Mouse (Mus musculus) hindbrain, embryonic 16.5 days (tissue): ENCODE measurements at regions not wholly inside any gene's neighbourhood (a gene's known extent, or its start where the extent isn't known, plus 50 kb on each side); places are given as distances from the start of the nearest gene placed in this dataset.

Source experiments
- ATAC-seq: fragments of 200-750 bp; cut with Nextera tagmentation; 2 replicates; pipeline ENCODE4 v1.8.0; 2017; ENCODE audit warnings: moderate TSS enrichment, moderate library complexity
- H3K27ac ChIP-seq: fragments of 300-500 bp; sonication (generic); 2 replicates; pipeline ENCODE4 v1.5.1; 2014; ENCODE audit warnings: low read depth, mild to moderate bottlenecking, control low read depth, low read length, moderate library complexity
- H3K27me3 ChIP-seq: fragments of 300-500 bp; sonication (generic); replicated peaks from 2 replicates; pipeline ENCODE4 v1.6.1; 2014; ENCODE audit warnings: low read length; ENCODE audit not compliant: control insufficient read depth, insufficient read depth
- H3K36me3 ChIP-seq: fragments of 300-500 bp; sonication (generic); 2 replicates; pipeline ENCODE4 v1.6.1; 2014; ENCODE audit warnings: mild to moderate bottlenecking, low read length, moderate library complexity, mixed read lengths; ENCODE audit not compliant: control insufficient read depth, insufficient read depth
- H3K4me1 ChIP-seq: fragments of 300-500 bp; sonication (generic); 2 replicates; pipeline ENCODE4 v1.6.1; 2014; ENCODE audit warnings: low read depth, low read length; ENCODE audit not compliant: control insufficient read depth, insufficient read depth
- H3K4me2 ChIP-seq: fragments of 300-500 bp; sonication (generic); 2 replicates; pipeline ENCODE4 v1.6.1; 2014; ENCODE audit warnings: mild to moderate bottlenecking, low read length, control low read depth, moderate library complexity
- H3K4me3 ChIP-seq: fragments of 300-500 bp; sonication (generic); 2 replicates; pipeline ENCODE4 v1.5.1; 2014; ENCODE audit warnings: mild to moderate bottlenecking, low read length, control low read depth, moderate library complexity
- H3K9ac ChIP-seq: fragments of 300-500 bp; sonication (generic); 2 replicates; pipeline ENCODE4 v1.6.1; 2014; ENCODE audit warnings: low read depth, mild to moderate bottlenecking, control low read depth, low read length, moderate library complexity
- H3K9me3 ChIP-seq: fragments of 300-500 bp; sonication (generic); 2 replicates; pipeline ENCODE4 v1.6.1; 2014; ENCODE audit warnings: mild to moderate bottlenecking, low read length, moderate library complexity; ENCODE audit not compliant: control insufficient read depth
- WGBS: fragments of 180-500 bp; shearing (Covaris S2); extraction: QIAGEN DNeasy Blood & Tissue Kit; methylation state at CpG from one replicate; pipeline ENCODE4 v1.1.7; 2014; 5-methylcytosine and 5-hydroxymethylcytosine counted together

- WGBS: 91% methylated on average over 2 of the region's 2 CpGs
- no peak overlapping the region for H3K27ac ChIP-seq
- H3K4me3 ChIP-seq: no peak overlapping the region
- no peaks in the 10 kb centered on the region for H3K27me3 ChIP-seq
- no peaks in the 10 kb centered on the region; the same call in 1 of the 2 replicates for H3K9me3 ChIP-seq
- H3K9ac ChIP-seq: no peak overlapping the region
- no peaks in the 10 kb centered on the region for H3K36me3 ChIP-seq
- no peak overlapping the region for H3K4me2 ChIP-seq
- no peaks in the 10 kb centered on the region for H3K4me1 ChIP-seq
- ATAC-seq: no peak
Measured at GRCm38 (mm10) chr12:74728866-74729265, 412.7 kb upstream of the Gm11042 start.

- ATAC-seq: no peak
- no peak overlapping the region for H3K4me3 ChIP-seq
- H3K9me3 ChIP-seq: no peaks in the 10 kb centered on the region
- H3K4me1 ChIP-seq: no peaks in the 10 kb centered on the region
- H3K4me2 ChIP-seq: no peak overlapping the region
- WGBS: 92% methylated on average over 3 of the region's 3 CpGs
- no peak overlapping the region for H3K9ac ChIP-seq
- no peak overlapping the region for H3K27ac ChIP-seq
- no peaks in the 10 kb centered on the region for H3K36me3 ChIP-seq
- H3K27me3 ChIP-seq: no peaks in the 10 kb centered on the region
Measured at GRCm38 (mm10) chr12:74679149-74679548, 363.0 kb upstream of the Gm11042 start.

GRCm38 (mm10) chr12:74677835-74678234 lies 361.6 kb upstream of the Gm11042 start:
- H3K4me2 ChIP-seq: no peak overlapping the region
- H3K27ac ChIP-seq: no peak overlapping the region
- no peak for ATAC-seq
- H3K9me3 ChIP-seq: no peaks in the 10 kb centered on the region
- 80% methylated on average over 2 of the region's 2 CpGs for WGBS
- no peaks in the 10 kb centered on the region for H3K4me1 ChIP-seq
- no peaks in the 10 kb centered on the region for H3K36me3 ChIP-seq
- no peak overlapping the region for H3K9ac ChIP-seq
- H3K27me3 ChIP-seq: no peaks in the 10 kb centered on the region
- H3K4me3 ChIP-seq: no peak overlapping the region

GRCm38 (mm10) chr12:74658406-74658805 lies 342.2 kb upstream of the Gm11042 start:
- ATAC-seq: no peak
- no peak overlapping the region for H3K27ac ChIP-seq

GRCm38 (mm10) chr12:74657036-74657648 lies 340.9 kb upstream of the Gm11042 start:
- no peak overlapping the region for H3K4me2 ChIP-seq
- 55% methylated on average over 2 of the region's 2 CpGs for WGBS
- H3K9ac ChIP-seq: no peak overlapping the region
- no peaks in the 10 kb centered on the region for H3K4me1 ChIP-seq
- H3K36me3 ChIP-seq: no peaks in the 10 kb centered on the region
- H3K27me3 ChIP-seq: no peaks in the 10 kb centered on the region
- H3K4me3 ChIP-seq: no peak overlapping the region
- no peak overlapping the region for H3K27ac ChIP-seq
- H3K9me3 ChIP-seq: no peaks in the 10 kb centered on the region
- ATAC-seq: peak; percentile 60; the same call in 1 of the 2 replicates

More at GRCm38 (mm10) chr12:74658406-74658805, 342.2 kb upstream of the Gm11042 start:
- no peaks in the 10 kb centered on the region for H3K4me1 ChIP-seq
- no peak overlapping the region for H3K4me2 ChIP-seq
- H3K9ac ChIP-seq: no peak overlapping the region
- no peaks in the 10 kb centered on the region for H3K9me3 ChIP-seq
- no peaks in the 10 kb centered on the region for H3K36me3 ChIP-seq
- H3K4me3 ChIP-seq: no peak overlapping the region
- no peaks in the 10 kb centered on the region for H3K27me3 ChIP-seq

GRCm38 (mm10) chr12:74651256-74651655 lies 335.1 kb upstream of the Gm11042 start:
- 73% methylated on average over 1 of the region's 1 CpGs for WGBS
- ATAC-seq: no peak

GRCm38 (mm10) chr12:74632827-74633226 lies 316.6 kb upstream of the Gm11042 start:
- no peak overlapping the region for H3K27ac ChIP-seq
- H3K27me3 ChIP-seq: no peaks in the 10 kb centered on the region
- ATAC-seq: no peak
- no peaks in the 10 kb centered on the region for H3K4me1 ChIP-seq
- 89% methylated on average over 2 of the region's 2 CpGs for WGBS
- no peak overlapping the region for H3K4me2 ChIP-seq
- no peaks in the 10 kb centered on the region for H3K9me3 ChIP-seq
- no peak overlapping the region for H3K4me3 ChIP-seq
- no peaks in the 10 kb centered on the region for H3K36me3 ChIP-seq
- H3K9ac ChIP-seq: no peak overlapping the region

More at GRCm38 (mm10) chr12:74651256-74651655, 335.1 kb upstream of the Gm11042 start:
- Histone ChIP-seq H3K27me3 (no peaks in the 10 kb centered on the region), H3K4me2 (no peak overlapping the region), H3K36me3 (no peaks in the 10 kb centered on the region), H3K4me1 (no peaks in the 10 kb centered on the region), H3K27ac (no peak overlapping the region), H3K9me3 (no peaks in the 10 kb centered on the region), H3K9ac (no peak overlapping the region), H3K4me3 (no peak overlapping the region)

GRCm38 (mm10) chr12:74595208-74595607 lies 279.0 kb upstream of the Gm11042 start:
- no peak overlapping the region for H3K9ac ChIP-seq
- no peak overlapping the region for H3K4me3 ChIP-seq
- no peak for ATAC-seq
- no peak overlapping the region for H3K27ac ChIP-seq
- no peaks in the 10 kb centered on the region for H3K27me3 ChIP-seq
- H3K36me3 ChIP-seq: no peaks in the 10 kb centered on the region
- 76% methylated on average over 2 of the region's 2 CpGs for WGBS
- no peaks in the 10 kb centered on the region for H3K9me3 ChIP-seq
- H3K4me2 ChIP-seq: no peak overlapping the region
- no peaks in the 10 kb centered on the region for H3K4me1 ChIP-seq

GRCm38 (mm10) chr12:74554599-74554998 lies 238.4 kb upstream of the Gm11042 start:
- no peak for ATAC-seq
- WGBS: 90% methylated on average over 2 of the region's 2 CpGs

More at GRCm38 (mm10) chr12:74554599-74554998, 238.4 kb upstream of the Gm11042 start:
- Histone ChIP-seq H3K9ac (no peak overlapping the region), H3K4me3 (no peak overlapping the region), H3K27me3 (no peaks in the 10 kb centered on the region), H3K27ac (no peak overlapping the region), H3K9me3 (no peaks in the 10 kb centered on the region), H3K4me2 (no peak overlapping the region), H3K36me3 (no peaks in the 10 kb centered on the region), H3K4me1 (no peaks in the 10 kb centered on the region)
